Mouse (Mus musculus): ENCODE results near the gene Cdcp1. TPM values are rescaled to one million over a fixed set of nuclear protein-coding genes. Genes with fewer than 3 reads are reported as not detected.
A peak's percentile ranks its signal among the peaks of the same experiment; 100 is the strongest.

The Cdcp1 gene
- polyA plus RNA-seq, 1 experiment from 2014 or later, result 9.7 TPM

GRCm38 (mm10) chr9:123159330-123159729 is 56.5 kb downstream of the Cdcp1 start:
- peak; percentile 46; the same call in 1 of the 2 replicates for ATAC-seq (ENCODE audit: low FRiP score, low TSS enrichment)
- WGBS, result 57% methylated on average over 7 of the region's 7 CpGs
- H3K9me3 ChIP-seq (ENCODE audit: low read length), result no peaks in the 10 kb centered on the region
- no peak overlapping the region for H3K4me2 ChIP-seq (replicated peaks; ENCODE audit: low read depth, low read length)
- no peaks in the 10 kb centered on the region for H3K27me3 ChIP-seq (ENCODE audit: insufficient read depth, low read length)
- H3K27ac ChIP-seq (ENCODE audit: low read length), result no peak overlapping the region
- no peak overlapping the region for H3K9ac ChIP-seq (replicated peaks; ENCODE audit: low read length)
- 0 out of 2 replicates have a peak, but pooled peaks cover 9% of the 10 kb centered on the region for H3K4me1 ChIP-seq (ENCODE audit: insufficient read depth, low read length)
- no peaks in the 10 kb centered on the region for H3K36me3 ChIP-seq (ENCODE audit: insufficient read depth, low read length)
- H3K4me3 ChIP-seq (ENCODE audit: low read length), result no peak overlapping the region

GRCm38 (mm10) chr9:123158125-123158836 is 57.6 kb downstream of the Cdcp1 start:
- no peak overlapping the region for H3K27ac ChIP-seq (ENCODE audit: low read length)
- no peak overlapping the region for H3K9ac ChIP-seq (replicated peaks; ENCODE audit: low read length)
- H3K4me1 ChIP-seq (ENCODE audit: insufficient read depth, low read length), result 0 out of 2 replicates have a peak, but pooled peaks cover 9% of the 10 kb centered on the region
- no peaks in the 10 kb centered on the region for H3K36me3 ChIP-seq (ENCODE audit: insufficient read depth, low read length)
- no peaks in the 10 kb centered on the region for H3K9me3 ChIP-seq (ENCODE audit: low read length)
- WGBS, result 53% methylated on average over 8 of the region's 8 CpGs
- no peak overlapping the region for H3K4me2 ChIP-seq (replicated peaks; ENCODE audit: low read depth, low read length)
- no peaks in the 10 kb centered on the region for H3K27me3 ChIP-seq (ENCODE audit: insufficient read depth, low read length)
- no peak overlapping the region for H3K4me3 ChIP-seq (ENCODE audit: low read length)
- ATAC-seq (ENCODE audit: low FRiP score, low TSS enrichment), result no peak

GRCm38 (mm10) chr9:123157699-123158098 is 58.1 kb downstream of the Cdcp1 start:
- Histone ChIP-seq H3K36me3 (ENCODE audit: insufficient read depth, low read length) (no peaks in the 10 kb centered on the region), H3K4me2 (replicated peaks; ENCODE audit: low read depth, low read length) (no peak overlapping the region), H3K4me1 (ENCODE audit: insufficient read depth, low read length) (0 out of 2 replicates have a peak, but pooled peaks cover 9% of the 10 kb centered on the region), H3K27ac (ENCODE audit: low read length) (no peak overlapping the region), H3K9ac (replicated peaks; ENCODE audit: low read length) (no peak overlapping the region), H3K27me3 (ENCODE audit: insufficient read depth, low read length) (no peaks in the 10 kb centered on the region), H3K4me3 (ENCODE audit: low read length) (no peak overlapping the region), H3K9me3 (ENCODE audit: low read length) (no peaks in the 10 kb centered on the region)
- ATAC-seq (ENCODE audit: low FRiP score, low TSS enrichment), result no peak

- H3K9ac ChIP-seq (replicated peaks; ENCODE audit: low read length), result peak overlapping the region; percentile 46; the same call in 1 of the 2 replicates
- H3K4me3 ChIP-seq (ENCODE audit: low read length), result peak overlapping the region; percentile 28
- H3K27ac ChIP-seq (ENCODE audit: low read length), result no peak overlapping the region
- H3K27me3 ChIP-seq (ENCODE audit: insufficient read depth, low read length), result no peaks in the 10 kb centered on the region
- peak; percentile 60; the same call in 1 of the 2 replicates for ATAC-seq (ENCODE audit: low FRiP score, low TSS enrichment)
- H3K36me3 ChIP-seq (ENCODE audit: insufficient read depth, low read length), result no peaks in the 10 kb centered on the region
- WGBS, result 47% methylated on average over 30 of the region's 30 CpGs
- peak overlapping the region; percentile 48 for H3K4me2 ChIP-seq (replicated peaks; ENCODE audit: low read depth, low read length)
- H3K9me3 ChIP-seq (ENCODE audit: low read length), result no peaks in the 10 kb centered on the region
- 0 out of 2 replicates have a peak, but pooled peaks cover 3% of the 10 kb centered on the region for H3K4me1 ChIP-seq (ENCODE audit: insufficient read depth, low read length)
Measured at GRCm38 (mm10) chr9:123156910-123157361, 58.9 kb downstream of the Cdcp1 start.

GRCm38 (mm10) chr9:123153121-123153520 is 62.7 kb downstream of the Cdcp1 start:
- H3K4me1 ChIP-seq (ENCODE audit: insufficient read depth, low read length), result 0 out of 2 replicates have a peak, but pooled peaks cover 3% of the 10 kb centered on the region
- no peak overlapping the region for H3K4me3 ChIP-seq (ENCODE audit: low read length)
- H3K4me2 ChIP-seq (replicated peaks; ENCODE audit: low read depth, low read length), result no peak overlapping the region
- H3K36me3 ChIP-seq (ENCODE audit: insufficient read depth, low read length), result no peaks in the 10 kb centered on the region
- H3K9ac ChIP-seq (replicated peaks; ENCODE audit: low read length), result no peak overlapping the region
- H3K9me3 ChIP-seq (ENCODE audit: low read length), result no peaks in the 10 kb centered on the region
- no peak for ATAC-seq (ENCODE audit: low FRiP score, low TSS enrichment)
- WGBS, result 92% methylated on average over 2 of the region's 2 CpGs
- H3K27ac ChIP-seq (ENCODE audit: low read length), result no peak overlapping the region
- no peaks in the 10 kb centered on the region for H3K27me3 ChIP-seq (ENCODE audit: insufficient read depth, low read length)

GRCm38 (mm10) chr9:123152026-123152425 is 63.8 kb downstream of the Cdcp1 start:
- no peaks in the 10 kb centered on the region for H3K27me3 ChIP-seq (ENCODE audit: insufficient read depth, low read length)
- H3K9me3 ChIP-seq (ENCODE audit: low read length), result no peaks in the 10 kb centered on the region
- H3K27ac ChIP-seq (ENCODE audit: low read length), result no peak overlapping the region
- no peaks in the 10 kb centered on the region for H3K36me3 ChIP-seq (ENCODE audit: insufficient read depth, low read length)
- ATAC-seq (ENCODE audit: low FRiP score, low TSS enrichment), result no peak
- 0 out of 2 replicates have a peak, but pooled peaks cover 2% of the 10 kb centered on the region for H3K4me1 ChIP-seq (ENCODE audit: insufficient read depth, low read length)
- H3K9ac ChIP-seq (replicated peaks; ENCODE audit: low read length), result no peak overlapping the region
- WGBS, result 69% methylated on average over 3 of the region's 3 CpGs
- no peak overlapping the region for H3K4me3 ChIP-seq (ENCODE audit: low read length)
- no peak overlapping the region for H3K4me2 ChIP-seq (replicated peaks; ENCODE audit: low read depth, low read length)

GRCm38 (mm10) chr9:123151561-123151960 is 64.3 kb downstream of the Cdcp1 start:
- 25% methylated on average over 1 of the region's 1 CpGs for WGBS
- ATAC-seq (ENCODE audit: low FRiP score, low TSS enrichment), result no peak
- H3K4me3 ChIP-seq (ENCODE audit: low read length), result no peak overlapping the region

GRCm38 (mm10) chr9:123150241-123151020 is 65.4 kb downstream of the Cdcp1 start, which contains the start of gene Clec3b:
Clec3b (plus strand) TSS chr9:123150946.
- H3K27ac ChIP-seq (ENCODE audit: low read length), result 0 out of 2 replicates have a peak within 1 kb of the TSS, but pooled peaks have one; percentile 7
- no peak within 1 kb of the TSS for H3K4me2 ChIP-seq (replicated peaks; ENCODE audit: low read depth, low read length)
- H3K4me1 ChIP-seq (ENCODE audit: insufficient read depth, low read length), result no peaks in the 10 kb centered on the region
- ATAC-seq (ENCODE audit: low FRiP score, low TSS enrichment), result no peak
- no peak within 1 kb of the TSS for H3K4me3 ChIP-seq (ENCODE audit: low read length)
- H3K9me3 ChIP-seq (ENCODE audit: low read length), result peaks cover 2% of the 10 kb centered on the region; the same call in 1 of the 2 replicates
- no peaks in the 10 kb centered on the region for H3K27me3 ChIP-seq (ENCODE audit: insufficient read depth, low read length)
- 85% methylated on average over 5 of the region's 5 CpGs for WGBS
- H3K36me3 ChIP-seq (ENCODE audit: insufficient read depth, low read length), result no peaks in the 10 kb centered on the region
- no peak within 1 kb of the TSS for H3K9ac ChIP-seq (replicated peaks; ENCODE audit: low read length)

More at GRCm38 (mm10) chr9:123151561-123151960, 64.3 kb downstream of the Cdcp1 start:
- Histone ChIP-seq H3K9me3 (ENCODE audit: low read length) (no peaks in the 10 kb centered on the region), H3K27ac (ENCODE audit: low read length) (0 out of 2 replicates have a peak overlapping the region, but pooled peaks have one; percentile 7), H3K9ac (replicated peaks; ENCODE audit: low read length) (no peak overlapping the region), H3K4me1 (ENCODE audit: insufficient read depth, low read length) (no peaks in the 10 kb centered on the region), H3K36me3 (ENCODE audit: insufficient read depth, low read length) (no peaks in the 10 kb centered on the region), H3K4me2 (replicated peaks; ENCODE audit: low read depth, low read length) (no peak overlapping the region), H3K27me3 (ENCODE audit: insufficient read depth, low read length) (no peaks in the 10 kb centered on the region)

- ATAC-seq (ENCODE audit: low FRiP score, low TSS enrichment), result no peak
- Histone ChIP-seq H3K9me3 (ENCODE audit: low read length) (peaks cover 11% of the 10 kb centered on the region; the same call in 1 of the 2 replicates), H3K36me3 (ENCODE audit: insufficient read depth, low read length) (peaks cover 9% of the 10 kb centered on the region; the same call in 1 of the 2 replicates), H3K4me2 (replicated peaks; ENCODE audit: low read depth, low read length) (no peak overlapping the region), H3K9ac (replicated peaks; ENCODE audit: low read length) (no peak overlapping the region), H3K27ac (ENCODE audit: low read length) (no peak overlapping the region), H3K4me3 (ENCODE audit: low read length) (no peak overlapping the region), H3K4me1 (ENCODE audit: insufficient read depth, low read length) (no peaks in the 10 kb centered on the region), H3K27me3 (ENCODE audit: insufficient read depth, low read length) (no peaks in the 10 kb centered on the region)
- 63% methylated on average over 5 of the region's 5 CpGs for WGBS
Measured at GRCm38 (mm10) chr9:123148430-123148829, 67.4 kb downstream of the Cdcp1 start.
